ENCODE assay signal across 19 mouse cellular contexts in the genomic region with DNA sequence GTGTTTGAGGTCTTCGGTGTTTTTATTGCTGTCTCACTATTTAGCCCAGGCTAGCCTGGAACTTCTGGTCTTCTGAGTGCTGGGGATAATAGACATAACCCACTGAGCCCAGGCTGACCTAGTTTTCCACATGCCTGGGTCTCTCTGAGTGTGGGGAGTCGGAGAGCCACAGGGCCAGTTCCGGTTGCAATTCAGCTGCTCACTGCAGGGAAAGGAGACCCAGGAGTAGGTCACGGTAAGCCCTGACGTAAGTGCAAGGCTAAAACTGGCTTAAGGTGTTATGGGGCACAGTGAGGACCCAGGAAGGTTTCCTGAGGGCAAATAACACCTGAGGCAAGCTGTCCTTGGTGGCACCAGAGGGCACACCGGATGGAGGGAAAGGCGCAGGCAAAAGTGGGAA. TPM values are rescaled to one million over a fixed set of nuclear protein-coding genes. Genes with fewer than 3 reads are reported as not detected.
A peak's percentile ranks its signal among the peaks of the same experiment; 100 is the strongest.
DNase-seq lines count a peak whose midpoint lies in the region; ATAC-seq and TF ChIP-seq lines count a peak whose summit lies in the region.
"Had no signal": no experiment of that assay in that cellular context is flagged by ENCODE, and none has a peak within 500 bp of the region (broad histone marks: within the 10 kb centered on the region; RNA-seq: fewer than 3 reads in every experiment).

No protein-coding gene starts in this region.

- intact Hi-C loops in gastrocnemius, adult 2 months (cut with DNase I): loop anchor here (2.0 kb wide), 1 partner anchor 31 kb away; no protein-coding TSS in a partner anchor

- in situ Hi-C loops in ES-E14 (cut with MboI; ENCODE audit: low sequenced_read_pairs in 2 of 2, unreplicated experiment in 2 of 2): no loop called here

- H3K9ac ChIP-seq in ES-E14 (ENCODE audit: insufficient read depth, low read depth, low read length, poor library complexity, severe bottlenecking): peak overlapping the region; percentile 62; the same call in 1 of the 2 replicates
- no peak overlapping the region for H3K9ac ChIP-seq in liver, embryonic 16.5 days (ENCODE audit: low read depth, low read length)

- 70% methylated on average over 7 of the region's 7 CpGs for WGBS in kidney, adult 2 months
- 91% methylated on average over 7 of the region's 7 CpGs for WGBS in liver, embryonic 16.5 days (ENCODE audit: insufficient replicate concordance)

- H3K4me2 ChIP-seq in liver, embryonic 16.5 days (ENCODE audit: low read depth, low read length): 0 out of 2 replicates have a peak overlapping the region, but pooled peaks have one; percentile 63

- TF ChIP-seq CTCF in gastrocnemius, adult 2 months (IDR thresholded peaks at IDR 0.05): no peak
- no peak for TF ChIP-seq CTCF in kidney, adult 2 months (conservative IDR thresholded peaks at IDR 0.05; ENCODE audit: insufficient read depth, insufficient read length, low read depth, low read length)

- no peaks in the 10 kb centered on the region for H3K9me3 ChIP-seq in ES-E14 (ENCODE audit: control insufficient read depth, insufficient read depth, low read depth, low read length)
- H3K9me3 ChIP-seq in liver, embryonic 16.5 days (replicated peaks; ENCODE audit: control insufficient read depth, low read length): no peaks in the 10 kb centered on the region
- H3K9me3 ChIP-seq: kidney, embryonic 15.5 days; megakaryocyte, embryonic 14.5 days had no signal

- H3K4me3 ChIP-seq in gastrocnemius, adult 2 months: peak overlapping the region; percentile 70; the same call in 1 of the 2 replicates
- no peak overlapping the region for H3K4me3 ChIP-seq in kidney, adult 2 months (ENCODE audit: insufficient read depth, low read depth, low read length)
- peak overlapping the region; percentile 7 to 29; a peak in 2 of 4 replicates for H3K4me3 ChIP-seq in ES-E14 (ENCODE audit: insufficient read depth in 1 of 2, low read depth in 1 of 2, low read length in 2 of 2, poor library complexity in 1 of 2, severe bottlenecking in 1 of 2)
- H3K4me3 ChIP-seq in liver, embryonic 16.5 days (ENCODE audit: low read depth, low read length): no peak overlapping the region

- no peak for TF ChIP-seq POLR2A in kidney, adult 2 months (IDR thresholded peaks at IDR 0.05; ENCODE audit: low read depth, low read length)

- DNase-seq in gastrocnemius, adult 2 months: no peak
- DNase-seq in gastrocnemius, adult 8-10 months (ENCODE audit: low spot score in 2 of 2): no peak
- no peak for DNase-seq in kidney, adult 2 months
- DNase-seq in kidney, postnatal 36 days: no peak
- DNase-seq in ES-E14 (ENCODE audit: low read depth, low spot score): no peak
- no peak for DNase-seq in left cerebral cortex, adult 8-10 months (ENCODE audit: low spot score in 2 of 2)
- DNase-seq in kidney, postnatal 4 days: no peak
- DNase-seq: layer of hippocampus, adult 9-11 months had no signal

- H3K4me1 ChIP-seq in kidney, adult 2 months (ENCODE audit: control insufficient read depth, insufficient read depth, low read length): peaks cover 12% of the 10 kb centered on the region; the same call in 1 of the 2 replicates
- H3K4me1 ChIP-seq in ES-E14 (ENCODE audit: control insufficient read depth in 2 of 2, insufficient read depth in 2 of 2, low read length in 2 of 2, poor library complexity in 1 of 2): peaks cover 9 to 24% of the 10 kb centered on the region in 2 experiments
- H3K4me1 ChIP-seq in liver, embryonic 16.5 days (ENCODE audit: control insufficient read depth, low read depth, low read length): peaks cover 5% of the 10 kb centered on the region; the same call in 1 of the 2 replicates

- H3K36me3 ChIP-seq in kidney, adult 2 months (ENCODE audit: control insufficient read depth, insufficient read depth, low read length): no peaks in the 10 kb centered on the region
- H3K36me3 ChIP-seq in ES-E14 (ENCODE audit: control insufficient read depth, insufficient read depth, low read length, poor library complexity, severe bottlenecking): no peaks in the 10 kb centered on the region
- no peaks in the 10 kb centered on the region for H3K36me3 ChIP-seq in liver, embryonic 16.5 days (ENCODE audit: control insufficient read depth, insufficient read depth)
- H3K36me3 ChIP-seq: kidney, embryonic 15.5 days had no signal

- ATAC-seq in liver, embryonic 16.5 days (ENCODE audit: low read depth): no peak

- H3K27me3 ChIP-seq in kidney, adult 2 months (replicated peaks; ENCODE audit: control insufficient read depth, insufficient read depth, low read length): no peaks in the 10 kb centered on the region
- no peaks in the 10 kb centered on the region for H3K27me3 ChIP-seq in liver, embryonic 16.5 days (ENCODE audit: control insufficient read depth, insufficient read depth, low read depth, low read length)
- H3K27me3 ChIP-seq: kidney, embryonic 15.5 days had no signal

- H3K27ac ChIP-seq in gastrocnemius, adult 2 months: peak overlapping the region; percentile 86
- peak overlapping the region; percentile 74; the same call in 1 of the 2 replicates for H3K27ac ChIP-seq in kidney, adult 2 months (ENCODE audit: insufficient read depth, low read depth, low read length)
- H3K27ac ChIP-seq in ES-E14 (ENCODE audit: insufficient read depth, low read depth, low read length, poor library complexity, severe bottlenecking): peak overlapping the region; percentile 72
- H3K27ac ChIP-seq in liver, embryonic 16.5 days (ENCODE audit: low read length): no peak overlapping the region

TF ChIP-seq in ES-E14, 5 proteins besides CTCF, POLR2A, EP300 and RAD21:
- TF ChIP-seq ZC3H11A (IDR thresholded peaks at IDR 0.05; ENCODE audit: borderline replicate concordance, low read depth, low read length) (no peak), ZNF384 (IDR thresholded peaks at IDR 0.05; ENCODE audit: low read depth, low read length) (no peak)

RNA-seq across cellular contexts. Expression of a gene that starts 4.9 kb away (rescaled TPM):
- total RNA-seq in gastrocnemius, adult 2 months (2021): 10 to 100 TPM; 45.5 to 89.1 TPM
- total RNA-seq in gastrocnemius, adult 8-10 months (2022): 10 to 100 TPM; 30.5 to 74.5 (median 56.1) TPM
- 95.6 and 115 TPM in 2 replicates for polyA plus RNA-seq in kidney, adult 2 months (2012; rRNA removed)
- total RNA-seq in ES-E14 (2012; rRNA removed): 1,672 and 2,383 TPM in 2 replicates
- 431 and 513 TPM in 2 replicates for polyA plus RNA-seq in liver, embryonic 16.5 days (2015; fragmentation: Nextera tagmentation; extraction: Ambion mirVana)
- total RNA-seq in left cerebral cortex, adult 8-10 months (2022): 1,000 to 10,000 TPM in 3 of 4 experiments, 100 to 1,000 TPM in 1; 977 to 1,063 (median 1,024) TPM

RNA-seq across cellular contexts. Expression of a gene that starts 25.0 kb away (rescaled TPM):
- total RNA-seq in gastrocnemius, adult 2 months (2021): not detected
- total RNA-seq in gastrocnemius, adult 8-10 months (2022): under 1 TPM in 1 of 4 experiments, not detected in 3; 0.80 TPM
- polyA plus RNA-seq in kidney, adult 2 months (2012; rRNA removed): not detected in 2 replicates
- not detected in 2 replicates for total RNA-seq in ES-E14 (2012; rRNA removed)
- polyA plus RNA-seq in liver, embryonic 16.5 days (2015; fragmentation: Nextera tagmentation; extraction: Ambion mirVana): not detected in 2 replicates
- total RNA-seq in left cerebral cortex, adult 8-10 months (2022): not detected
- total RNA-seq: gastrocnemius, postnatal 14 days; hematopoietic stem cell, adult 5-6 weeks; left cerebral cortex, postnatal 36 days had no signal
- polyA plus RNA-seq: cerebellum, adult 2 months; erythroblast, embryonic 14.5 days; lung, embryonic 14.5 days; neural tube, embryonic 11.5 days; thymus, postnatal 0 days had no signal

RNA-seq across cellular contexts. Expression of a gene that starts 30.3 kb away (rescaled TPM):
- 10 to 100 TPM; 18.9 to 22.0 TPM for total RNA-seq in gastrocnemius, adult 2 months (2021)
- 10 to 100 TPM; 13.3 to 19.9 (median 15.9) TPM for total RNA-seq in gastrocnemius, adult 8-10 months (2022)
- polyA plus RNA-seq in kidney, adult 2 months (2012; rRNA removed): 24.0 and 24.5 TPM in 2 replicates
- total RNA-seq in ES-E14 (2012; rRNA removed): 27.4 and 30.3 TPM in 2 replicates
- 8.4 and 9.3 TPM in 2 replicates for polyA plus RNA-seq in liver, embryonic 16.5 days (2015; fragmentation: Nextera tagmentation; extraction: Ambion mirVana)
- 10 to 100 TPM; 44.9 to 50.4 (median 47.1) TPM for total RNA-seq in left cerebral cortex, adult 8-10 months (2022)

Comparison
In these comparisons a context has a peak if more than half of its experiments do, and no peak if none do; other contexts are left out.
1. H3K4me3 ChIP-seq: peak in gastrocnemius, adult 2 months (single experiment) and ES-E14 (2 of 2); none in kidney, adult 2 months (single experiment) and liver, embryonic 16.5 days (single experiment).
2. RNA of a gene that starts 4.9 kb away (total RNA-seq): 1,672 to 2,383 TPM in ES-E14 and 977 to 1,063 TPM in left cerebral cortex, adult 8-10 months; 45.5 to 89.1 TPM in gastrocnemius, adult 2 months and 30.5 to 74.5 TPM in gastrocnemius, adult 8-10 months; every median in the first group is over 10 times any median in the second.